Mouse (Mus musculus) heart, adult 11 months (tissue): ENCODE measurements around the gene Tanc2.

ENCODE experiments used
- DNase-seq: peaks from one replicate; pipeline ENCODE4 v3.0.0; 2022

The Tanc2 gene

GRCm38 (mm10) chr11:105927065-105928030, 337.6 kb downstream of the Tanc2 start:
- DNase-seq = peak; percentile 96

DNA sequence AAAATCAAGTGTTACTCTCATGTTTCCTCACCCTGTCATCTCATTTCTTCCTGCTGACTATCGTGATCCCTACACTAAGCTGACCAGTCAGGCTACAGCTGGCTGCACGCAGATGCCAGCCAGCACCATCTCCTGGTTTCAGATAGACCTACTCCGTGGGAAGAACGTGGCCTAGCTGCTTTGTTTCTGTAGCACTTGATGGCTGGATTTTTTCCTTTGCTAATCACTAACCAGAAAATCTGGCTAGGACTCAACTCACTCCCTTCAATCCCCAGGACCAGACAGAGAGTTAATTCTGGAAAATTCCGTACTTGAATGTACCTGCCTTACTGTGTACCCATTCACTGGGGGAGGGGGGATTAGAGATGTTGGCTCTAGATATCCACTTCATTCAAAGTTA, 338.4 kb downstream of the Tanc2 start:
- peak; percentile 67 for DNase-seq

DNA sequence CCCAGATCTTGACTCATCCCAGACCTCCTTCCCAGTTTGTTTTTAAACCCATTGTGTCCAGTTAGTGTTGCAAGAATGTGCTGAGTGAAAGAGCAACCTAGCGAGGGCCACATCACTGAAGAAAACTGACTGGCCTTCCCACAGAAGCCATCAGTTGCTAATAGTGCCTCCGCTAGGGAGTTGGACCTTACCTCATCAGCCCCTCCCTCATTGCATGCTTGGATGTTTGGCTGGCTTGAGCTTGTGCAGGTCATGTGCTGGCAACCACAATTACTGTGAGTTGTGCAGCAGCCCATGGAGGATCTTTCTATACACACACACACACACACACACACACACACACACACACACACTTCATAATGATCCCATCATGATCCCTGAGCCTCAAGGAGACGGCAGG, 341.6 kb downstream of the Tanc2 start:
- DNase-seq = peak; percentile 85

DNA sequence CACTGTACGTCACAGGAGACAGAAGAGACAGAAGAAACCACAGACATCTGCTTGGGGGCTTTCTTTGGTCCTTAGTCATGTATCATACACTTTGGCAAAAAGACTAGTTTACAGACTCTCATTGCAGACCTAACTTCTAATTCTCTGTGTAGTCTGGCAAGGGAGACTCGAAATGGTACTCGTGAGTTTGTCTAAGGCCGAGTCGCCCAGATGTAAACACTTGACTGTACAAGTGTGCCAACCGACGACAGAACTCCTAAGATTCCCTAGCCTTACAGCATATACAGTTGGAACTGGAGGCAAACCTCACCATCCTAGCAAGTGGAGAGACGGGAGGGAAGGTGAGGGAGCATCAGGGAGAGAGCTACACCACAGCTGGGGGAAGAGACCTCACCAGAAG, 344.0 kb downstream of the Tanc2 start:
- no peak for DNase-seq

DNA sequence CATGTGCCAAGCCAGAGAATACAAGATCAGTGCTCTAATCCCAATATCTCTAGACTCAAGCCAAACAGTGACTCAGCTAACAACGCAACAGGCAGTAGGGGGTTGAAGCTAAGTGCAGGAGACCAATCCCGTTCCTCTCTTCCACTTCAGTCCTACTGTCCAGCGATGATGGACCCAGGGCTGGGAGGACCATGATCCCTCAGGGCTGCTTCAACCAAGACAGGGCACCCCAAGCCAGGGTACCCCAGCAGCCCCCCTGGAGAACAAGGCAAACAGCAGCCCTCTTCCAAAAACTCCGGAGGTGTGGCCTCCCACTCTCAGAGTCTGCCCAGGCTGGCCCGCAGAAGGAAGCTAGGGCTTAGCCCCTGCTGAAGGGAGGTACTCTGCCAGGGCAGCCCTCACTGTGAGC, 344.5 kb downstream of the Tanc2 start:
- DNase-seq = peak; percentile 97

- DNase-seq = peak; percentile 98
Observed at GRCm38 (mm10) chr11:105934816-105935215, 345.0 kb downstream of the Tanc2 start.

DNA sequence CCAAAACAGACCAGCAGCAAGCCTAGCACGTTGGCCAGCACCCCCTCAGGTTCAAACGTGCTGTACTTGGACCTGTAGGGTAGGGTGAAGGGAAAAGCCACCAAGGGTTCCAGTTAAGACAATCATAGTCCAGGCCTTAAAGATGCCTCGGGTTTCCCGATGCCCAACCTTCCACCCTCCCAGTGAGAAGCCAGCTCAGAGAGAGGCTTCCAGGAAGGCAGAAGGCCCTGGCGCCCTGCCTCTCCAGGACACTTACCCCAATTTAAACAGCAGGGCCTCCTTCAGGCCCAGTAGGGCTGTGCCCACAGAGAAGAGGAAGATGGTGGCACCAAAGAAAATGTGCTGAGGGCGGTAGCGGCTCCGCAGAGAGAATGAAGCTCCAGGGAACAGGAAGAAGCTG, 345.7 kb downstream of the Tanc2 start:
- peak; percentile 93 for DNase-seq

GRCm38 (mm10) chr11:105936200-105936599, 346.4 kb downstream of the Tanc2 start:
- peak; percentile 99 for DNase-seq

GRCm38 (mm10) chr11:105936974-105937373, 347.2 kb downstream of the Tanc2 start:
- DNase-seq = peak; percentile 92

DNA sequence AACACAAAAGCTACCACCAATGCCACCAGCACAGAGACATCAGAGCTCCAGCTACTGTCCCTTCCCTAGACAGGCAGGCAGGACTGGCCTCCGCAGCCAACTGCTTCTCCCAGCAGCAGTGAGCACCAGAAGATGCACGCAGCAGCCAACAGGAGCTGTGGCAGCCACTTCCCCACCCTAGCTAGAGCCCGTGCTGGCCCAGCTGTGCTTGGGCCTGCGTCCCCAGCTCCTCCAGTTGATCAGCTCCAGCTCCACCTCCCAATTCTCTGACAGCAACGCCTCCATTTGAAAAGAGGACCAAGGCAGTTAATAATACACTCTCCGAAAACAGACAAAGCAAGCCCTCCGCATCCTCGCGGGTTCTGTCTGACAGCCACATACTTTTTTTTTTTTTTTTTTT, 349.0 kb downstream of the Tanc2 start:
- peak; percentile 96 for DNase-seq

GRCm38 (mm10) chr11:105941973-105942372, 352.2 kb downstream of the Tanc2 start:
- DNase-seq = no peak

DNA sequence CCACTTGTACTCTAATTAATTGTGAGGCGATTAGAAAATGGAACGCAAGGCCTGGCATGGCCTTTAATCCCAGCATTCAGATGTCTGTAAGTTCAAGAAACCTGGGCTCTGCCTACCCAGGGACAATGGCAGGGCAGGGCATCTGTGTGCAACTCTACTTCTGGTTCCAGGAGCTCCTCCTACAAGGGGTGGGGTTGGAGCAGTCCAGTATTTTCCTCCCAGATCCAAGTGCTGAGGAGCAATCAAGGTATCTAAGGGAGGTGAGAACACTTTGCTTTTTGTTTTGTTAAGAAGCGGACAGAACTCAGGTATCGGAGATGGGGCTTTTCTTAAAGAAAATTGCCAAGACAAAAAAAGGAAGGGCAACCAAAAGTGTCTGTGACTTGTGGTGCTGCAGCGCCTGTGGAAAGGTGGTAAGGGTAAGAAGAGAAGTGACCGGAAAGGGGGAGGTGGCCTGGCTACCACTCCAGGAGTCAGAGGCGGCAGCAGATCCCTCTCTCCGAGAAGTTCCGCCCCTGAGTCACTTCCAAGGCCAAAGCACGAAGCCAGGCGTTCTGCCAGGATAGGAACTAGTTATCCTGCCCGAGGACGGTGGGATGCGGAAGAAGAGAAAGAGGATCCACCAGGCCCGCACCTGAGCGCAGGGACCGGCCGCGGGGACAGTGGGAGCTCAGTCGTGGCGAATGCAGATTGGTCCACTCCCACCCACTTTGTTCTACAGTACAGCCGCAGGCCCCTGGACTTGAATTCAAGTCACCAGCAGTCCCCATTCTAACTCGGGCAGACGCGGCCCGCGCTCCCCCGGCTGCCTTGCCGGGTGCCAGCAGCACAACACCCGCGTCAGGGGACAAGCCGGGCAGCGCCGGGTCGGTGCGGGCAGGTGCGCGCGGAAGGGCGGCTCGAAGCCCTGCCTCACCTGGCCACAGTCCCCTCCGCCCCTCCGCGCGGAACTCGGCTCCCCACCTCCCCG, 353.6 kb downstream of the Tanc2 start:
- DNase-seq = peak; percentile 97

- peak; percentile 99 for DNase-seq
Observed at GRCm38 (mm10) chr11:105944126-105944621, 354.4 kb downstream of the Tanc2 start.

GRCm38 (mm10) chr11:105944770-105945672, 355.2 kb downstream of the Tanc2 start:
- DNase-seq = peak; percentile 99

DNA sequence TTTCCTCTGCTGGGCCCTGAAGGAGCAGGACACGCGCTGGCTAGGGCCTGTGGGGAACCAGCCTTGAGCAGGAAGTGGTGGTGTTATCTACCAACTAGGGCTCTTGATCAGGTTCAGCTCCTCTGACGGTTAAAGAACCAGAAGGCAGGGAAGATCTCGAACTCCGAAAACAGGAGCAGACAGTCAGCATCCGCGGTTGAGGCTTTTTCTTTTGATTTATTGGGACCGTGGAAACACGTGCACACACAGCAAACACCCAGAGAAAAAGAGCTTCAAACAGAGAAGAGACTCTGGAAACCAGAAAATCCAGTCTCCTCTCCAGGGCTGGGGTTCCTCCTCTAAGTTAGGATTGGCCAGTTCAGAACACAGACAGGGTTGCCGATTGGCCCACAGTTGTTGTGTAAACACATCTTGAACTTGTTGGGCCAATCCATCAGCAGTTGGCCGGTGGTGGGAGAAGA, 356.9 kb downstream of the Tanc2 start:
- no peak for DNase-seq

DNA sequence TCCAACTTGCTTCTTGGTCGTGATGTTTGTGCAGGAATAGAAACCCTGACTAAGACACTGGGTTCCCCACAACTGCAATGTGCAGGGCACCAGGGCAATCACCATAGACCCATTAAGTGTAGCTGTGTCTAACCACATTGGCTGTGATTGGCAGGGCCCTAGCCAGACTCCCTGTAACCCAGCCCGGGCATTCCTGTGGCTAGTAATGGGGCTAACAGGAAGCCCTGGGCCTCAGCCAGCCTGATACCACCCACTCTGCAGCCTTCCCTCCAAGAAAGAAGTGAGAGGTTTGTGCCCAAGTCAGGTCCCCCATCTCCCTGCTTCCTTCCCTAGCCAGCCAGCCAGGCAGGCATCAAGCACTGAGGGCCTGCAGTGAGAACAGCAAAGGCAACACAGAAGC, 358.5 kb downstream of the Tanc2 start:
- DNase-seq = no peak

- DNase-seq = no peak
Observed at GRCm38 (mm10) chr11:105950519-105950918, 360.7 kb downstream of the Tanc2 start.

GRCm38 (mm10) chr11:105951601-105952044, 361.8 kb downstream of the Tanc2 start:
- no peak for DNase-seq

GRCm38 (mm10) chr11:105952111-105952510, 362.3 kb downstream of the Tanc2 start:
- no peak for DNase-seq

DNA sequence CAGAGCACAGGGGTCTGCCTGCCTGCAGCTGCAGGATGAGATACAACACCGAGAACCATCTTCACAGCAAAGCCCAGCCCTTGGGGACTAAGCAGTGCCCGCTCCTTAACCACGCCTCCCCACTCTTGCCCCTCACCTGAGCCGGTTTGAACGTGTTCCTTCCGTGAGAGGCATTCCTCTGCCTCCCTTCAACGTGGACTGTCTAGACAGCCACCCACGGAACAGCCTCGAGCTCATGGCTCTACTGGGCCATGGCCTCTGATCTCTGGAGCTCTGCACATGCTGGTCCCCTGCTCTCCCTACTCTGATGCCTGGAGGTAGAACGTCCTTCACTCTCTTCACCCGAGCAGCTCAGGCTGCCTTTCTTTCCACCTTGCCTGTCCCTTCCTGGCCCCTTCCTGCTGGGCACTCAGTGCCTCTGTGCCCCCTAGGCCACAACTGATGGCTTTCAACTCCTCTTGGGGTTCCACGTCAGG, 363.2 kb downstream of the Tanc2 start, which contains the start of gene Cyb561:
TSS of gene Cyb561 (minus strand) at position 426 of the 476 bp plus-strand sequence.
- no peak for DNase-seq

- peak; percentile 98 for DNase-seq
Observed at GRCm38 (mm10) chr11:105953402-105953801, 363.6 kb downstream of the Tanc2 start.
